Mouse (Mus musculus) hindbrain, postnatal 0 days (tissue): ENCODE measurements at regions not wholly inside any gene's neighbourhood (a gene's known extent, or its start where the extent isn't known, plus 50 kb on each side); places are given as distances from the start of the nearest gene placed in this dataset.

Experiments used
- ATAC-seq: fragments of 200-750 bp; cut with Nextera tagmentation; 2 replicates; pipeline ENCODE4 v1.8.0; 2017; ENCODE audit warnings: mild to moderate bottlenecking, moderate TSS enrichment, moderate library complexity
- DNase-seq: peaks from one replicate; pipeline ENCODE4 v3.0.0-alpha.2; 2015; ENCODE audit warnings: low spot score
- H3K27ac ChIP-seq: fragments of 300-500 bp; sonication (generic); 2 replicates; pipeline ENCODE4 v1.5.1; 2014; ENCODE audit warnings: mild to moderate bottlenecking
- H3K27me3 ChIP-seq: fragments of 300-500 bp; sonication (generic); 2 replicates; pipeline ENCODE4 v1.6.1; 2014; ENCODE audit warnings: low read length, mixed read lengths; ENCODE audit not compliant: insufficient read depth
- H3K36me3 ChIP-seq: fragments of 300-500 bp; sonication (generic); 2 replicates; pipeline ENCODE4 v1.6.1; 2014; ENCODE audit warnings: low read length, mixed read lengths; ENCODE audit not compliant: insufficient read depth
- H3K4me1 ChIP-seq: fragments of 300-500 bp; sonication (generic); 2 replicates; pipeline ENCODE4 v1.6.1; 2014; ENCODE audit warnings: antibody characterized with exemption, low read length, mixed read lengths; ENCODE audit not compliant: insufficient read depth
- H3K4me2 ChIP-seq: fragments of 300-500 bp; sonication (generic); 2 replicates; pipeline ENCODE4 v1.6.1; 2014; ENCODE audit warnings: low read depth, mild to moderate bottlenecking, low read length, moderate library complexity, mixed read lengths
- H3K4me3 ChIP-seq: fragments of 300-500 bp; sonication (generic); 2 replicates; pipeline ENCODE4 v1.5.1; 2014; ENCODE audit warnings: low read length
- H3K9ac ChIP-seq: fragments of 300-500 bp; sonication (generic); replicated peaks from 2 replicates; pipeline ENCODE4 v1.6.1; 2014; ENCODE audit warnings: mild to moderate bottlenecking, low read length, moderate library complexity, mixed read lengths
- H3K9me3 ChIP-seq: fragments of 300-500 bp; sonication (generic); 2 replicates; pipeline ENCODE4 v1.6.1; 2016; ENCODE audit warnings: low read length, mixed read lengths
- CTCF ChIP-seq: IDR thresholded peaks from 2 replicates; pipeline ENCODE4 v1.5.1; 2016; ENCODE audit warnings: antibody characterized with exemption, control low read depth, low read depth
- WGBS: fragments of 180-500 bp; shearing (Covaris S2); extraction: QIAGEN DNeasy Blood & Tissue Kit; methylation state at CpG from one replicate; pipeline ENCODE4 v1.1.7; 2014; 5-methylcytosine and 5-hydroxymethylcytosine counted together

- DNase-seq (no peak), ATAC-seq (no peak)
- Histone ChIP-seq H3K9ac (no peak overlapping the region), H3K27ac (no peak overlapping the region), H3K36me3 (no peaks in the 10 kb centered on the region), H3K4me1 (no peaks in the 10 kb centered on the region), H3K4me3 (no peak overlapping the region), H3K27me3 (no peaks in the 10 kb centered on the region), H3K9me3 (no peaks in the 10 kb centered on the region), H3K4me2 (no peak overlapping the region)
- no peak for TF ChIP-seq CTCF
- WGBS = 84% methylated on average over 7 of the region's 7 CpGs
Observed at GRCm38 (mm10) chr4:47936470-47937125, 108.4 kb upstream of the Nr4a3 start.

DNA sequence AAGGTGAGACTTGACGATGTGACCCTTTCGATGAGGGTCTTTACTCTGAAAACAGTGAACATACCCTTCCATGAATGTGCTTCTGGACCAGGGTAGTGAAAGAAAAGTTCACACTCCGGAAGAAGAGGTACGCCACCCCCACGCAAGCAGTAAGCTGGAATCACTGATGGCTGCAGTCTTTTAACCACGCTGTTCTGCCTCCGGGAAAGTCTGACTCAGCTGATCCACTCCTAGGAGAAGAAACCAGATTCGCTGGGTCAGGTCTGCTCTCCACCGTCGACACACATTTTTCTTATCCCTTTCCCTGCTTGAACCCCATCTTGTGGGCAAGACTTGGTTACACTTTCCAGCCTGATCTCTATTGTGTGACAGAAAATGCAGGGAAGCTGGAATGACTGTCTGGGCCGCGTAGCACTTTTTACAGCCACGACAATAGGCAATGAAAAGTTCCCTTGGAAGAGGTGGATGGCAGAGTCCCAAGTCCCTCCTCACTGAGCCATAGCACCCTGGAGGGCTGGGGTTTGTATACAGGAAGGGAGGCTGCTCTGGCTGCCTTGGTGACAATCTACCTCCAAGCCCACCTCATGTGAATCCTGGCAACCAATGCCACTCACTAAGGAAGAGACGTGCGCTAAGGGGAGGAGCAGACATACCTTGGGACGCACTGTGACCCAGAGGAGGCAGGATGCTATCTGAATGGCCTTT is 96.9 kb upstream of the Nr4a3 start:
- Histone ChIP-seq H3K9ac (peak overlapping the region; percentile 15; the same call in 1 of the 2 replicates), H3K27ac (no peak overlapping the region; the same call in 1 of the 2 replicates), H3K4me1 (peaks cover 9% of the 10 kb centered on the region; the same call in 1 of the 2 replicates), H3K4me3 (no peak overlapping the region), H3K27me3 (no peaks in the 10 kb centered on the region), H3K9me3 (no peaks in the 10 kb centered on the region), H3K4me2 (peak overlapping the region; percentile 21; the same call in 1 of the 2 replicates), H3K36me3 (no peaks in the 10 kb centered on the region)
- ATAC-seq (0 out of 2 replicates have a peak, but pooled peaks have one; percentile 59), DNase-seq (peak; percentile 33)
- TF ChIP-seq CTCF = no peak
- whole genome bisulfite sequencing = 42% methylated on average over 16 of the region's 16 CpGs

DNA sequence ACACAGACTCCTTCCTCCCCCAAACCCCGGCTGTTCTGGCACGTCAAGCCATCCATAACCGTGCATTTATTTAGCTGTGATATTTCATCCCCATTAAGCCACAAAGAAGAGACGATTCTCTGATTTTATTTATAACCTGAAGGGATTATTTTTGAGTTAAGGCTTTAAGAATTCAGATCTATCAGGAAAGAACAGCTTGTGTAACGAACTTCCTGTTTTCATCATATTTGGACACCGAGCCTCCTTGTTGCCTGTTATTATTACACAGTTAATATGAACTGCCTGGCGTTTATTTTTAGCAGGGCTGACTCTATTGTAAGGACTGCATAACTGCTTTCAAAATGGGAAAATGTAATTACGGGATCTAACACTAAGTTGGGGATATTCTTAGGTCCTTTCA is 96.2 kb upstream of the Nr4a3 start:
- peak overlapping the region; percentile 15; the same call in 1 of the 2 replicates for H3K9ac ChIP-seq
- H3K4me2 ChIP-seq = peak overlapping the region; percentile 21; the same call in 1 of the 2 replicates
- DNase-seq (no peak), ATAC-seq (no peak)
- no peaks in the 10 kb centered on the region for H3K9me3 ChIP-seq
- no peaks in the 10 kb centered on the region for H3K36me3 ChIP-seq
- no peak overlapping the region for H3K4me3 ChIP-seq
- H3K27ac ChIP-seq = no peak overlapping the region
- TF ChIP-seq CTCF = no peak
- H3K27me3 ChIP-seq = no peaks in the 10 kb centered on the region
- peaks cover 9% of the 10 kb centered on the region; the same call in 1 of the 2 replicates for H3K4me1 ChIP-seq
- 49% methylated on average over 8 of the region's 8 CpGs for WGBS

- no peak overlapping the region for H3K27ac ChIP-seq
- DNase-seq (peak; percentile 22), ATAC-seq (no peak)
- H3K9me3 ChIP-seq = no peaks in the 10 kb centered on the region
- no peaks in the 10 kb centered on the region for H3K27me3 ChIP-seq
- no peak overlapping the region for H3K9ac ChIP-seq
- no peak overlapping the region for H3K4me3 ChIP-seq
- no peaks in the 10 kb centered on the region for H3K36me3 ChIP-seq
- no peak for TF ChIP-seq CTCF
- H3K4me2 ChIP-seq = no peak overlapping the region
- H3K4me1 ChIP-seq = no peaks in the 10 kb centered on the region
- 72% methylated on average over 15 of the region's 15 CpGs for WGBS
Observed at GRCm38 (mm10) chr4:47954576-47955305, 90.2 kb upstream of the Nr4a3 start.

DNA sequence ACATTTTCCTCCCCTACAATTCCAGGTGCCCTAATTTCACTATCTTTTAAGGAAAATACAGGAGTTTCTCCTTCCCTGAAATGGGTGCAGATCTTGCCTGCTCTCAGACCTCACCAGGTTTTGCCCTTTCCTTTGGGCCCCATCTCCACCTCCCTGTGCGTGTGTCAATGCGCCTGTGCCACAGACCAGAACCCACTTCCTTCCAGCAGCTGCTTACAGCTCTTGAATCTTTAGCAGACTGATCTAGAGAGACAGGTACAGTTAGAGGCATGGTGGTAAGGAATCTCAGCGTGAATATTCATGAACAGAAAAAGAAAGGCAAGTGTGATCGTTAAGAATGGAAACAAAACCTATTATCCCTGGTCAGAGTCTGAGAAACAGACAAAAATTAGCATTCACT is 80.3 kb upstream of the Nr4a3 start:
- no peaks in the 10 kb centered on the region for H3K27me3 ChIP-seq
- H3K4me1 ChIP-seq = no peaks in the 10 kb centered on the region
- no peak overlapping the region for H3K4me2 ChIP-seq
- H3K4me3 ChIP-seq = no peak overlapping the region
- ATAC-seq (no peak), DNase-seq (no peak)
- no peaks in the 10 kb centered on the region for H3K9me3 ChIP-seq
- no peak for TF ChIP-seq CTCF
- 76% methylated on average over 4 of the region's 4 CpGs for WGBS
- H3K9ac ChIP-seq = no peak overlapping the region
- H3K27ac ChIP-seq = no peak overlapping the region
- H3K36me3 ChIP-seq = no peaks in the 10 kb centered on the region

DNA sequence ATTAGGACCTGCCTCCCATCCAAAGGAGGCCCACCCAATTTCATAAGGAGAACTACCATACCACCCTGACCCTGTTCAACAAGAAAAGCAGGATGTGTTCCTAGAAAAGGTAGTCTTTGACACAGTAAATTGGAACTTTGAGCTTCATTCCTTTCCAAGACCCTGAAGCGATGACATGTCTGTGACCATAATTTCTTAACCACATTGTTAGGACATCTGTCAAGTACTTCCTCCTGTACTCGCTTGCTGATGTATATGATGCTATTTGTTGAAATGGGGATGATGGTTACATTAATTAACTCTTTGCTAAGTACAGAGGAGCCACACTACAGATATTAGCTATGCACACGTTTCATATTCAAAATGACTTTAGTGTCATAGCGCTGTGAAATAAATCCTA is 73.1 kb upstream of the Nr4a3 start:
- no peak for ATAC-seq
- Histone ChIP-seq H3K27ac (no peak overlapping the region), H3K27me3 (no peaks in the 10 kb centered on the region), H3K4me3 (no peak overlapping the region), H3K36me3 (no peaks in the 10 kb centered on the region), H3K9ac (no peak overlapping the region), H3K4me2 (no peak overlapping the region), H3K9me3 (no peaks in the 10 kb centered on the region), H3K4me1 (no peaks in the 10 kb centered on the region)
- no peak for DNase-seq
- no peak for TF ChIP-seq CTCF
- 88% methylated on average over 4 of the region's 4 CpGs for whole genome bisulfite sequencing
